Mouse (Mus musculus) MEL (cell line): ENCODE measurements around the gene Cnot9.

Experiments
- CHD2 ChIP-seq: IDR thresholded peaks from 2 replicates; pipeline ENCODE4 v1.6.1; 2011; ENCODE audit warnings: low read length, improper control_type of control experiment
- CTCF ChIP-seq, 3 experiments: IDR thresholded peaks in 2 of 3; conservative IDR thresholded peaks in 1 of 3; 2 replicates each; pipeline ENCODE4 v1.5.1; 2011 to 2012; ENCODE audit warnings: low read length in 3 of 3, low read depth in 2 of 3, mild to moderate bottlenecking in 2 of 3, improper control_type of control experiment in 1 of 3, inconsistent platforms in 1 of 3, mixed read lengths in 1 of 3, moderate library complexity in 1 of 3; ENCODE audit not compliant: control insufficient read depth in 1 of 3, insufficient read depth in 1 of 3, poor library complexity in 1 of 3, severe bottlenecking in 1 of 3
- ELF1 ChIP-seq: IDR thresholded peaks from 2 replicates; pipeline ENCODE4 v1.6.1; 2014; ENCODE audit warnings: low read depth, mild to moderate bottlenecking, inconsistent platforms, low read length, improper control_type of control experiment, moderate library complexity
- EP300 ChIP-seq, 2 experiments: IDR thresholded peaks; 2 replicates each; pipeline ENCODE4 v1.6.1; 2011; ENCODE audit warnings: improper control_type of control experiment in 2 of 2, low read length in 2 of 2, low read depth in 1 of 2, mild to moderate bottlenecking in 1 of 2
- MAFK ChIP-seq: IDR thresholded peaks from 2 replicates; pipeline ENCODE4 v1.6.1; 2011; ENCODE audit warnings: low read depth, mild to moderate bottlenecking, low read length, improper control_type of control experiment, borderline replicate concordance
- MAX ChIP-seq: IDR thresholded peaks from 2 replicates; pipeline ENCODE4 v1.6.1; 2011; ENCODE audit warnings: low read length, improper control_type of control experiment
- MAZ ChIP-seq: IDR thresholded peaks from 2 replicates; pipeline ENCODE4 v1.6.1; 2012; ENCODE audit warnings: low read depth, mild to moderate bottlenecking, inconsistent platforms, low read length, improper control_type of control experiment
- MYC ChIP-seq: IDR thresholded peaks from 2 replicates; pipeline ENCODE4 v1.6.1; 2011; ENCODE audit warnings: low read depth, mild to moderate bottlenecking, low read length, improper control_type of control experiment, moderate library complexity
- POLR2A ChIP-seq, 2 experiments: IDR thresholded peaks; 2 replicates each; pipeline ENCODE4 v1.6.1; 2011 to 2012; ENCODE audit warnings: low read length in 2 of 2, mild to moderate bottlenecking in 2 of 2, control low read depth in 1 of 2, improper control_type of control experiment in 1 of 2, low read depth in 1 of 2, moderate library complexity in 1 of 2; ENCODE audit not compliant: control insufficient read depth in 1 of 2, insufficient read depth in 1 of 2, poor library complexity in 1 of 2
- RAD21 ChIP-seq: IDR thresholded peaks from 2 replicates; pipeline ENCODE4 v1.6.1; 2011; ENCODE audit warnings: mild to moderate bottlenecking, low read depth, low read length, improper control_type of control experiment
- SIN3A ChIP-seq: IDR thresholded peaks from 2 replicates; pipeline ENCODE4 v1.6.1; 2012; ENCODE audit warnings: low read length, improper control_type of control experiment, inconsistent platforms
- TCF12 ChIP-seq: IDR thresholded peaks from 2 replicates; pipeline ENCODE4 v1.6.1; 2014; ENCODE audit warnings: low read depth, mild to moderate bottlenecking, inconsistent platforms, low read length, improper control_type of control experiment, moderate library complexity
- ZC3H11A ChIP-seq: IDR thresholded peaks from 2 replicates; pipeline ENCODE4 v1.6.1; 2012; ENCODE audit warnings: low read depth, mild to moderate bottlenecking, inconsistent platforms, low read length, improper control_type of control experiment

GRCm38 (mm10) chr1:74565834-74566233, 60.0 kb downstream of the Cnot9 start:
- TF ChIP-seq RAD21 (no peak), MYC (no peak), ELF1 (no peak), CHD2 (no peak), MAFK (no peak), ZC3H11A (no peak), EP300 (IDR thresholded peaks at IDR 0.05; ENCODE audit: low read depth in 1 of 2, low read length in 2 of 2) (no peak), CTCF (IDR thresholded peaks at IDR 0.05 in 2 of 3, conservative IDR thresholded peaks at IDR 0.05 in 1 of 3; ENCODE audit: control insufficient read depth in 1 of 3, insufficient read depth in 1 of 3, low read depth in 2 of 3, low read length in 3 of 3, poor library complexity in 1 of 3, severe bottlenecking in 1 of 3) (no peak), POLR2A (IDR thresholded peaks at IDR 0.05; ENCODE audit: control insufficient read depth in 1 of 2, insufficient read depth in 1 of 2, low read depth in 1 of 2, low read length in 2 of 2, poor library complexity in 1 of 2) (no peak), SIN3A (no peak), TCF12 (no peak), MAX (no peak), MAZ (no peak)
